Mouse (Mus musculus) neutrophil, adult 5-6 weeks (primary cell): ENCODE results near the gene Gm45713. TPM values are rescaled to one million over a fixed set of nuclear protein-coding genes. Genes with fewer than 3 reads are reported as not detected.
"Not testable (repeated sequence)": the region's sequence is repeated elsewhere in the genome, so short reads cannot be mapped to it uniquely, and the experiment has no call there.

Experiments used
- ATAC-seq: fragments of 151-379, 151-347 bp; 2 replicates; pipeline ENCODE4 v1.8.0; 2017; ENCODE audit warnings: mild to moderate bottlenecking, moderate TSS enrichment; ENCODE audit not compliant: insufficient number of reproducible peaks, poor library complexity, low FRiP score, severe bottlenecking; ENCODE audit errors: extremely low read depth
- total RNA-seq: library from RNA; stranded (forward); fragments of 200-1000 nt; gene quantifications from 2 replicates; pipeline ENCODE4 v1.2.3, GENCODE M21; 2017

Gm45713 gene
- total RNA-seq, 1 experiment from 2014 or later: 0.58 TPM

DNA sequence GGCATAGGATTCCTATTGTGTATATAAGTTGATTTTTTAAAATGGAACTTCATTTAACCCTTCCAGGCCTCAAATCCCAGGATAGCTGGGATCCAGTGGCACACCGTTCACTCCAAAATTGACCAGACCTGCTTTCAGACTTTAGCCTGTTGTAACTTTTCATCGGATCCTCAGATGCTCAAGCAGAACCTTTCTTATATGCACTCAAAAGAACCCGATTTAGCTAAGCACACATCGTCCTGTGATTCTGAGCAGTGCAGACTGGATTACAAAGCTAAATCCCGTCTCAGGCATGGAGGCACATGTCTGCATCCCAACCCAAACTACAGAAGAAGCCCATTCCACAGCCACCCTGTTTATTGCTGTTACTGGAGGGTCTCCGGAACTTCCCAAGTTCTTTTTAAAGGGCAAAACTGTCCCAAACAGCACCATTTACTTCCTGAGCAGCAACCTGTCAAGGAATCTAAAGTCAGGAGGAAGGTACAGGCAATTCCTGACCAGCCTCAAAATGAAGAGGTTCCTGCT, 8.3 kb downstream of the Gm45713 start:
- ATAC-seq: no peak

DNA sequence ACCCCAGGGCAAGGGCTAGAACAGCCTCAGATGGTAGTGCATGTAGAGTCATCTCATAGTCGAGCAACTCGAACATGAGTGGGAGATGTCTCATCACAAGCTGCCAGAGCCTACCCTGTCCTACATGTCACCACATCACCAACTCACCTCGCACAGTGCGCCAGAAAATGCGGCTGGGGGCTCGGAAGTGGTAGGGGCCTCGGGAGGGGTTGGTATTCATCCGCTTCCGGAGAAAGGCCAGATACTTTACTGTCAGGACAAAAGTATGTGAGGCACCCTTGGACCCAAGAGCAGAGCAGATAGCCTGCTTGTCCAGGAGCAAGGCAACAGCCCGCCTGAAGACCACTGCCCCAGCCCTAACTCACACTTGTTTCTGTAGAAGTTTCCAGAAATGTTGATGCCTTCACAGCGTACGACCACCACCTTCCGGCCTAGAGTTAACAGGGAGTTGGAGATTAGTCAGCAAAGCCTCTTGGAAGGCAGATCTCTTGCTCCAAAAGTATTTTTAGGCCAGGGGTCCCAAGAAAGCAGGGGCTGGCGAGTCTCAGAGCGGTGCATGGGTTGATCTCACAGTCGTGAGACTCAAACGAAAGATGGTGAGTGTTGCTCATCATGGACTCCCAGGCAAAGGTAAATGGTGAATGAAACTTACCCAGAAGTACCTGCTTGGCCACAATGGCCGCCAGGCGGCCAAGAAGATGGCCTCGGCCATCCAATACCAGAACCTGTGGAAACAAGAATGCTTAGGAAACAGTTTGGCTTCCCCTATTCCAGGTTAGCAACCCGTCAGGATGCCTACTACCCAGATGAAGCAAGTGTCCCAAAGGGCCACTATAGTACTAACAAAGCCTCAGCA, 9.0 kb downstream of the Gm45713 start:
- ATAC-seq: no peak

DNA sequence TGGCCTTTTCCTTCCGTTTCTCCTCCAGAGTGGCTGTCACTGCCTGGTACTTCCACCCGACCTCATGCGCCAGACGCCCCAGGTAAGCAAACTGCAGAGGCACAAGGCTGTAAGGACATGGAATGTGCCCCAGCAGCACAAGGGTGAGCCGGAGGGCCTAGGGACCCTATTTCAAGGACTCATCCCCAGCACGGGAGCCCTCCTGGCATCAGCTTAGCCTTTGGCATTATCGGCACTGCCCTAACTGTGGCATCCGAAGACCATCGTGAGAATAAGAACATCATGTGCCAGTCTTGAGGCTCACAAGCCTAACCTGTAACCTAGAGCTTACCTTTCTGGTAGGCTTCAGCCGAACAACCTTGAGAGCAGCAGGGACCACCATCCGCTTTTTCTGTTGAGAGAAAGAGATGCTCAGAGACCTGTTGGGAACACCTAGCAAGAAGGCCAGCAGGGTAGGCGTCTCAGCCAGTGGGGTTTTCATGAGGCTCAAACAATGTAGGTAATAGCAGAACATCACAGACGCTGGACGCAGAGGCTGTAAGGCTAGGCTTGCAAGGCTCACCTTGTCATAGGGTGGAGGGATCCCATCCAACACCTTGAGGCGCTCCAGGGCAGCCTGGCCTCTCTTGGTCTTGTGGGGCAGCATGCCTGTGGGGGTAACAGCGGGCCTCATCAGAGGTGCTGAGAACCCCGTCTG, 9.7 kb downstream of the Gm45713 start:
- ATAC-seq: no peak

DNA sequence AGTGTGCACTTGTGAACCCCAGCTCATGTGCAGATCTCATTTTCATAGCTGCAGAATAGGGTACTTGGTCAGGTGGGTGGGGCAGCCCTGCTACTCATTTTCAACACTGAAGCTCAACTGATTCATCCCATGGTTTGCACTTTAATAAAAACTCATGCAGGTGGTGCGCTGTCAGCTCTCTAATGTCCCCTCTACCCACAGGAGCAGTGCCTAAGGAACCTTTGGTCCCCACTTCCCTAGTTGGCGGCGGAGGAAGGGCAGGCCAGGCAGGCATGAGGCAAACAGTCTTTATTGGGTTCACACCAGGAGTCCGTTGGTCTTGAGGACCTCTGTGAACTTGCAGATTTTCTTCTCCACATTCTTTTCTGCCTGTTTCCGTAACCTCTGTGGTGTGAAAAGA, 10.4 kb downstream of the Gm45713 start:
- not testable (repeated sequence) for ATAC-seq

DNA sequence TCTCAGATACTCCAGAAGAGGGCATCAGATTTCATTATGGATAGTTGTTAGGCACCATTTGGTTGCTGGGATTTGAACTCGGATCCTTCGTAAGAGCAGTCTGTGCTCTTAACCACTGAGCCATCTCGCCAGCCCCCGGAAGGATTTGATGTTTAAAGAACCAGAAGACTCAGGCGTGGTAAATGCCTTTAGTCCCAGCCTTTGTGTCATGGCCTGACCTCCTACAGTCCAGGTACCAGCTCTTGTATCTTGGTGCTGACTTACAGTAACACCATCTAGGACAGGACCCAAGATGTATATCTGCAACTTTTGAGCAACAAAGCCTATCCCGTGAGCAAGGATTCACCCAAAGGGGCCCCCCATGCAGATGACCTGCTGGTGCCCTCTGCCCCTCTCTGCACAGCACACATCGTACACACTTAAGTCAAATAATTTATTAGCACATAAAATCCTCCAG, 10.9 kb downstream of the Gm45713 start:
- no peak for ATAC-seq

DNA sequence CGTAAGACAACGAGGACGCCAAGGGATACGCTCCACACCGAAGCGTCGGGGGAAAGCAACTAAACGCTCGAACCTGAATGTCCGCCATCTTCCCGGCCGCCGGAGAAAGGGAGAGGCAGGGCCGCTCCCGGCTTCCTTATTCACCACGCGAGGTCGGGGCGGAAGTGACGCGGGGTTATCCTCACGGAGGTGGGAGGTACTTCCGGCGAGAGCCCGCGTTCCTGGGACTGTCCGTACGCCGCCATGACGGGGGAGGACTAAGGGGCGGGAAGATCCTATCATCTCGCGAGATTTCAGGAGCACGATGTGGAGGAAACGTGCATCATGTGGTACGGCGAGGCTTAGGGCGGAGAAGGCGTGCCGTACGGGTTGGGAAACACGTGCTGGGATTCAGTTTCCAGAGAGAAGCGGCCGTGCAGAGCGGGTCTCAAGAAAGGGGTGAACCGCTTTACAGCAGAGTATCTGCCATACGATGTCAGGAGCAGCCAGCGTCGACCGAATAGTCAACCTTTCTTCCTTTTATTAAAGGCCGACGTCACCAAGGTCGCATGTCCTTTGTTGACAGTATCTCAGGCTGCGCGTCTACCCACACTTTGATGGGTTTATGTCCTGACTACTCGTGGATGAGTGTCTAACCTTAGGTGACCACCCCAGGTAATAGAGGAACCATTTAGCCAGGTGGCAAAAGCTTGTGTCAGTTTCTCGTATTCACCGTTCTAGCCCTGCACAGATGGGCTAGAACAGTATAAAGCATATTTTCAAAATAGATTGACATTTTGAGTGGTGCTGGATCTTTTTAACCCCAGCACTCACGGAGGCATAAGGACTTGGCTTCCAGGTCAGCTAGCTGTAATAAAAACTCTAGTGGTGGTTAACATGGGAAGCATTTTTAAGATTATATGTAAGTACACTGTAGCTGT, 11.5 kb downstream of the Gm45713 start, which contains the start of gene Rps11:
Rps11 (minus strand) TSS at position 216 of the 920 bp plus-strand sequence.
- ATAC-seq: peak; percentile 65

DNA sequence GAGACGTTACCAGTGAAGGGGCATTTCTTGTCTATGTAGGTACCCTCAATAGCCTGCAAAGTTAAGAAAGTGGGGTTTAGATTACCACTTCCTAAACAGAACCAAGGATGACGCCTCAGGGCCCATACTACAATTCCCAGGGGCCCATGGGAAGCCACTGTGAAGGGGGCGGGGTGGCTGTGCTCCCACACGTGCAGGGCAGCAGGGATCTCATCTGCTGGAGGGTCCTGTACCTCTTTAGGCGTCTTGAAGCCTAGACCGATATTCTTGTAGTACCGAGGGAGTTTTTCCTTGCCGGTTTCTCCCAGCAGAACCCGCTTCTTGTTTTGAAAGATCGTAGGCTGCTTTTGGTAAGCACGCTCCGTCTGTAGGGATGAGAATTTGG, 12.9 kb downstream of the Gm45713 start:
- no peak for ATAC-seq

DNA sequence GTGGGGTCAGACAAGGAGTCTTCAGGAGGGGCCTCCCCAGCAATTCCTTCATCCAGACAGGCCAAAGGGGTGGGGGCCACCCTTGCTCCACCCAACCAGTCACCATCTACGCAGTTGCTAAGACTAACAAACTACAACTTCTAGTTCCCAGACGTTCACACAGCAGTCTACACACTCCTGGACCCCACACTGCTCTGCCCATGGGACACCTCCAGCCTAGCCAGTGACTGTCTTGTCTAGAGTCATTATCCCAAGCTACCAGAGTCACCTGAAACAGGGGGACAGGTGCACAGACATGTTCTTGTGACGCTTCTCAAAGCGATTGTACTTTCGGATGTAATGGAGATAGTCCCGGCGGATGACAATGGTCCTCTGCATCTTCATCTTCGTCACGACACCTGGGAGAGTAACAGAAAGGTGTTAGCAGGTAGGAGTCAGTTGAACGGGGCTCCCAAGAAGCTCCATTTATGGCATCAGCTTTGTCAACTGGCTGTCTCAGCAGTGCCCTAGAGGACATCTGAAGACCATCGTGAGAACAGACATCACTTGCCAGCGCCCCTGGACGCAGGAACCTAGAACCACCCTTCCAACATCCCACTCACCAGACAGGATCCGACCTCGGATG, 13.4 kb downstream of the Gm45713 start:
- ATAC-seq: no peak

DNA sequence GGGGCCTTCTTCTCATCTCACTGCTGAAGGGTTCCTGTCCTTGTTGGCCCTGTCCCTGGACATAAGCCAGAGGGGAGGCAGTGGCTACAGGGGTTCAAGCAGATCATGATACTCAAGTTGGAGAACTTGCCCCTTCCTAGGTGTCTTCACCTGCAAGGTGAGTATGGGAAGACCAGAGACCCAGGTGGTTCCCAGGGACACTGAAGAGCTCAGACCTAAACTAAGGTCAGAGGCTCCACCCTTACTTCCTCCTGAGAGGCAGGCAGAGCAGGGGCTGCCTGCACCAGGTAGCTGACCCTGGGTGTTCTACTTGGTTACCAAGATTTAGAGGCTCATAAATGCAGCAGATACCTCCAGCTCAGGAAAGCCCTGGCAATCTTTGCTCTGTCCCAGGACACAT, 14.1 kb downstream of the Gm45713 start:
- no peak for ATAC-seq

DNA sequence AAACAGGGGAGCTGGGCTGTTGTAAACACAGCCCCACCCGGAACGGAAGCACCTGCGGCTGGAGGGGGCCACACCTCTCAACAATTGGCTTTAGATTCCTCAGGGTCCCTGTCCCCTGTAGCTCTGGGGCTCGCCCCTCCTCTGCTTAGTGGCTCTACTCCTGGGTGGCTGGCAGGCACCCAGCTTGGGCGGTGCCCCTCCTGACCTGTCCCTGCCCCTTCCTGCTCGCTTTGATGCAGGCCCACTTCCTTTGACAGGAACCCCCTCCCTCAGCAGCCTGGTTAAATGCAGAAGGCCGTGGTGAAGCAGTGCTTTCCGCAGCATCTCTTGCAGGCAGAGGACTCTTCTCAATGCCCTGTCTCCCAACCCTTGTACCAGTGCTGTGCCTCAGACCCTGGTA, 14.6 kb downstream of the Gm45713 start:
- ATAC-seq: peak; percentile 54

DNA sequence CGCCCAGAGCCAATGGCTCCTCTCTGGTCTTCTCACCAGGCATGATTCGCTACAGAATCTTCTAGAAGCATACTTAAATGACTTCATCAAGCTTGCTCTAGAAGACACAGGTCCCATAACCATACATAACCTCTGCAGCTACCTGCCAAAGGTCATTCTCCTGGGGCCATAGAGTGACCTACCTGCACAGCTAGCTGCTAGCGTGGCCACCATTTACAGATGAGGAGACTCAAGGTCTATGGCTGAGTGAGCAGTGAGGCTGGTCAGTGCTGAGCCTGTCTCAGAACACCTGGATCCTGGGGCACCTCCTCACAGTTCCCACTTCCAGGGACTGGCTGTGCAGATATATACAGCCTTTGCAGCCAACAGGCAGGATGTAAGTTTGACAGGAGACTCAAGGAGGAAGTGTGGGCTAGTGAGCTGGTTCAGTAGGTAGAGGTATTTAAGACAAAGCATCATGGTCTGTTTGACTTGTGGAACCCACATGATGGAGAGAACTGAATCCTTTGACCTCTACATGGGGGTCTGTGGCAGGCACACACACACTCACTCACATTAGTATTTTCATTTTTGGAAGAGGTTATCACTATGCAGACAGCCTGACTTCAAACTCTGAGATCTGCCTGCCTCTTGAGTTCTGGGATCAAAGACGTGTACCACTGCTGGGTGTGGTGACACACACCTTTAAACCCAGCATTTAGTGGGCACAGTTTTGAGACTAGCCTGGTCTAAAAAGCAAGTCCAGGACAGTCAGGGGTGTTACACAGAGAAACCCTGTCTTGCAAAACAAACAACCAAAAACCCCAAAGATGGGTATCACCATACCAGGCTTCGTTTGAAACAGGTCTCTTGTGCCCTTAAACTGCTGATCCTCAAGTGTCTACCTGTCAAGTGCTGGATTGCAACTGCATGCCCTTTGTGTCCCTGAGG, 16.0 kb downstream of the Gm45713 start:
- no peak for ATAC-seq

DNA sequence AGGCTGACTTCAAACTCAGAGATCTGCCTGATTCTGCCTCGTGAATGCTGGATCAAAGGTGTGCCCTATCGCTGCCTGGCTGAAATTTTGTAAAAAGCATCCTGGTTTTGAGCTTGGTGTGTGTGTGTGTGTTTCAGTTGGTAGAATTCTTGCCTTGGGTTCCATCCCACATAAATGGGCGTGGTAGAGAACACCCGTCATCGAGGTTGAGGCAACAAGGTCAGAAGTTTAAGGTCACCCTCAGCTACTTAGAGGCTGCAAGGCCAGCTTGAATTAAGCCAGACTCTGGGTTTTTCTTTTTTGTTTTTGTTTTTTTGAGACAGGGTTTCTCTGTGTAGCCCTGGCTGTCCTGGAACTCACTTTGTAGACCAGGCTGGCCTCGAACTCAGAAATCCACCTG, 17.7 kb downstream of the Gm45713 start:
- no peak for ATAC-seq

DNA sequence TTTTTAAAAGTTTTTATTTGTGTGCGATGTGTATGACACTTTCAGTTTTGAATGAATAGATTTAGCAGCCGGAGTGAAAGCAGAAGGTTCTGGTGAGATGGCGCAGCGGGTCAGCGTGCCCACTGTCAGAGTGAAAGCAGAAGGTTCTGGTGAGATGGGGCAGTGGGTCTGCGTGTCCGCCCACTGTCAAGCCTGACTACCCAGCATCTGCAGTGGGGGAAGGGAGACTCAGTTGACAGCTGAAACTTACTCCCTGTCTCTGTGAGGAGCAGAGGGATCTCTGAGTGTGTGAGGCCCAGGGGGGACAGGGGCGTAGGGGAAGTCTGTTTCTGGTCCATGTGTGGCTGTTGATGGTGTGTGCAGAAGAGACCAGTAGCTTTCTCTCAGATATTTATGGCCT, 18.5 kb downstream of the Gm45713 start:
- ATAC-seq: no peak

DNA sequence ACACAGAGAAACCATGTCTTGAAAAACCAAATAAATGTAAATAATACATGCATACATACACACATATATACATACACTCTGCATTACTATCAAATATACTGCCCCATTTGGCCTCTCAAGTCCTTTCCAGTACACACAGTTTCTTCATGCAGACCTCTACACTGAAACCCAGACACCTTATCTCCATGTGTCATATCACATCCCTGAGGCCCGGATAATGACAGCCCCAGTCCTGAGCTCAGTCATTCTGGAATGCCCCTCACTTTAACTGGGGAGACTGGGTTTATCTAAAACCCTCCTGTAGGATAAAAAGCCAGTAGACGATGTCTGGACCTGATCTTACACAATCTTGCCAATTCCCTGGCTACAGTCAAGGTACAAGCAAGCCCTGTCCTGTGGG, 22.6 kb downstream of the Gm45713 start:
- no peak for ATAC-seq

DNA sequence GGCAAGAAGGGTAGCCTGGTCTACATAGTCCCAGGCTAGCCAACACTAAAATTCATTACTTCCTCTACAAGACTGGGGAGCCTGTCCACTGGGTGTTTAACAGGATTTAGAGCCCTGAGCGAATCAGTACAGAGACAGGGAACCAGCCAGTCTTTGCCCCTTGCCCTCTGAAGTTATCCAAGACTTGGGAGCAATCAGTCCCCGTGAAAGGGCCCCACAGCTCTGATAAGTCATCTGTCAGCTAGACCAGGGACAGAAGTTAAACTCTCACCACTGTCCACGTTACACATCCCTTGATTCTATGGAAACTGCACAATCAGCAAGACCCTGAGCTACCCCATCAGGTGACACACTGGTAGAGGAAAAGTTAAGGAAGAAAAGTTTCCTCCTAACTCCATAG, 23.5 kb downstream of the Gm45713 start:
- ATAC-seq: no peak

DNA sequence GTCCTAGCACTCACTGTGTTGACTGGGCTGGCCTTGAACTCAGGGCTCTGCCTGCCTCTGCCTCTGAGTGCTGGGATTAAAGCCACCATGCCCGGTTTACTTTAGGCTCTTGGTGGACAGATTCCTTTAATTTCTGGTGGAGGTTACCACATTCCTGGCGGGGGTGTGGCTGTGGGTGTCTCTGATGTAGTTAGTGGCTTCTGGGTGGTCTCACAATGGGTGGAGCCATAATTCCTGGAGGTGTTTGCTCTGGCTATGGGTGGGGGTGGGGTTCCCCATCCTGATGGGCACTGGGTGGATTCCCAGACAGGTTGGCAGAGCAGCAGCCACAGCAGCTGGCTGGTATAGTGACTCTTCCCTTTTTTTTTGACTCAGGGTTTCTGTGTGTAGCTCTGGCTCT, 24.1 kb downstream of the Gm45713 start:
- no peak for ATAC-seq

DNA sequence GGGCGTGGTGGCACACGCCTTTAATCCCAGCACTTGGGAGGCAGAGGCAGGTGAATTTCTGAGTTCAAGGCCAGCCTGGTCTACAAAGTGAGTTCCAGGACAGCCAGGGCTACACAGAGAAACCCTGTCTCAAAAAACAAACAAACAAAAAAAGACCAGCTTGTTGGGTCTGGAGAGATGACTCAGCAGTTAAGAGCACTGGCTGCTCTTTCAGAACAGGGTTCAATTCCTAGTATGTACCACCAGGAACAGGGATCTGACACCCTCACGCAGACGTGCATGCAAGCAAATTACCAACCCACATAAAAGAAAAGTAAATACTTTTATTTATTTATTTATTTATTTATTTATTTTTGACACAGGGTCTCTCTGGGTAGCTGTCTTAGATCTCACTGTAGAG, 25.9 kb downstream of the Gm45713 start:
- ATAC-seq: not testable (repeated sequence)
